Mouse (Mus musculus) mesoderm, embryonic 11.5 days (tissue): ENCODE results near the gene Cobl.

Experiments
- DNase-seq: peaks from one replicate; pipeline ENCODE4 v3.0.0-alpha.2; 2012; ENCODE audit warnings: low read depth, low spot score

Gene Cobl

GRCm38 (mm10) chr11:12227343-12227742 lies 237.4 kb downstream of the Cobl start:
- DNase-seq: no peak

GRCm38 (mm10) chr11:12219594-12220530 lies 244.9 kb downstream of the Cobl start:
- DNase-seq: no peak

- DNase-seq: no peak
These were observed 247.9 kb downstream of the Cobl start for GRCm38 (mm10) chr11:12216897-12217296.

GRCm38 (mm10) chr11:12215582-12215981 lies 249.2 kb downstream of the Cobl start:
- DNase-seq: no peak

GRCm38 (mm10) chr11:12208574-12208973 lies 256.2 kb downstream of the Cobl start:
- no peak for DNase-seq

- no peak for DNase-seq
These were observed 259.3 kb downstream of the Cobl start for GRCm38 (mm10) chr11:12205201-12206161.

- DNase-seq: no peak
These were observed 265.3 kb downstream of the Cobl start for GRCm38 (mm10) chr11:12199441-12199840.

- DNase-seq: no peak
These were observed 265.9 kb downstream of the Cobl start for GRCm38 (mm10) chr11:12198700-12199349.

- DNase-seq: no peak
These were observed 266.7 kb downstream of the Cobl start for GRCm38 (mm10) chr11:12198017-12198416.

GRCm38 (mm10) chr11:12197542-12197941 lies 267.2 kb downstream of the Cobl start:
- no peak for DNase-seq

- DNase-seq: no peak
These were observed 269.4 kb downstream of the Cobl start for GRCm38 (mm10) chr11:12195390-12195789.

GRCm38 (mm10) chr11:12193369-12193768 lies 271.4 kb downstream of the Cobl start:
- DNase-seq: no peak

GRCm38 (mm10) chr11:12191386-12191785 lies 273.4 kb downstream of the Cobl start:
- no peak for DNase-seq

- no peak for DNase-seq
These were observed 274.3 kb downstream of the Cobl start for GRCm38 (mm10) chr11:12190417-12190816.
